Mouse (Mus musculus) lung, adult 2 months (tissue): ENCODE measurements around the gene Hdhd5. TPM values are rescaled to one million over a fixed set of nuclear protein-coding genes. Genes with fewer than 3 reads are reported as not detected.

Source experiments
- DNase-seq: peaks from one replicate; pipeline ENCODE4 v3.0.0; 2022
- H3K4me1 ChIP-seq: fragments of 200-500 bp; 2 replicates; pipeline ENCODE4 v1.6.1; 2011; ENCODE audit warnings: low read length; ENCODE audit not compliant: control insufficient read depth, insufficient read depth
- H3K4me3 ChIP-seq: fragments of 200-500 bp; replicated peaks from 2 replicates; pipeline ENCODE3; 2011; ENCODE audit warnings: low read depth, mild to moderate bottlenecking, control low read depth, low read length; ENCODE audit errors: extremely low read depth
- CTCF ChIP-seq: fragments of 200-500 bp; IDR thresholded peaks from 2 replicates; pipeline ENCODE4 v1.5.1; 2011; ENCODE audit warnings: mild to moderate bottlenecking, low read length, control low read depth; ENCODE audit not compliant: insufficient read depth
- POLR2A ChIP-seq: fragments of 200-500 bp; IDR thresholded peaks from 2 replicates; pipeline ENCODE4 v1.6.1; 2011; ENCODE audit warnings: low read depth, mild to moderate bottlenecking, control low read depth, low read length, borderline replicate concordance; ENCODE audit errors: extremely low read depth
- WGBS: fragments of 180-500 bp; shearing (Covaris S2); methylation state at CpG from one replicate; pipeline ENCODE4 v1.1.7; 2018; 5-methylcytosine and 5-hydroxymethylcytosine counted together
- polyA plus RNA-seq: library from polyadenylated mRNA; depleted of rRNA; stranded (reverse); fragments of >200 nt; gene quantifications from 2 replicates; pipeline ENCODE4 v1.2.3, GENCODE M21; 2012

The Hdhd5 gene
- polyA plus RNA-seq, 1 experiment, result 17.7 TPM

- 6% methylated on average over 16 of the region's 16 CpGs for WGBS
- peak overlapping the region; percentile 27 for H3K4me3 ChIP-seq
- DNase-seq, result peak; percentile 54
- TF ChIP-seq POLR2A (no peak), CTCF (peak; percentile 87)
- H3K4me1 ChIP-seq, result peaks cover 4% of the 10 kb centered on the region
These were observed 8.1 kb upstream of the Hdhd5 start for GRCm38 (mm10) chr6:120539132-120539759.

- H3K4me3 ChIP-seq, result no peak overlapping the region
- WGBS, result 81% methylated on average over 2 of the region's 2 CpGs
- peaks cover 7% of the 10 kb centered on the region for H3K4me1 ChIP-seq
- no peak for TF ChIP-seq POLR2A
- no peak for TF ChIP-seq CTCF
- no peak for DNase-seq
These were observed 5.2 kb upstream of the Hdhd5 start for GRCm38 (mm10) chr6:120536337-120536736.

- H3K4me3 ChIP-seq, result no peak overlapping the region
- TF ChIP-seq POLR2A (no peak), CTCF (no peak)
- no peak for DNase-seq
- WGBS, result 71% methylated on average over 1 of the region's 1 CpGs
- peaks cover 7% of the 10 kb centered on the region for H3K4me1 ChIP-seq
These were observed 1.5 kb upstream of the Hdhd5 start for GRCm38 (mm10) chr6:120532594-120532993.

- no peak for DNase-seq
- WGBS, result 50% methylated on average over 4 of the region's 4 CpGs
- TF ChIP-seq CTCF (no peak), POLR2A (no peak)
- H3K4me3 ChIP-seq, result no peak overlapping the region
- peaks cover 7% of the 10 kb centered on the region for H3K4me1 ChIP-seq
These were observed 2.0 kb downstream of the Hdhd5 start for GRCm38 (mm10) chr6:120529123-120529522.

GRCm38 (mm10) chr6:120524796-120525195 lies 6.3 kb downstream of the Hdhd5 start:
- TF ChIP-seq POLR2A (no peak), CTCF (no peak)
- DNase-seq, result no peak
- Histone ChIP-seq H3K4me3 (no peak overlapping the region), H3K4me1 (no peaks in the 10 kb centered on the region)
- 88% methylated on average over 5 of the region's 5 CpGs for WGBS

GRCm38 (mm10) chr6:120519647-120520046 lies 11.5 kb downstream of the Hdhd5 start:
- Histone ChIP-seq H3K4me3 (no peak overlapping the region), H3K4me1 (no peaks in the 10 kb centered on the region)
- no peak for DNase-seq
- TF ChIP-seq CTCF (no peak), POLR2A (no peak)
- WGBS, result 70% methylated on average over 5 of the region's 5 CpGs

GRCm38 (mm10) chr6:120517311-120517710 lies 13.8 kb downstream of the Hdhd5 start:
- Histone ChIP-seq H3K4me3 (no peak overlapping the region), H3K4me1 (no peaks in the 10 kb centered on the region)
- TF ChIP-seq POLR2A (no peak), CTCF (no peak)
- no peak for DNase-seq
- 84% methylated on average over 5 of the region's 5 CpGs for WGBS

GRCm38 (mm10) chr6:120516879-120517278 lies 14.2 kb downstream of the Hdhd5 start:
- DNase-seq, result no peak
- TF ChIP-seq CTCF (no peak), POLR2A (no peak)
- WGBS, result 73% methylated on average over 6 of the region's 6 CpGs
- Histone ChIP-seq H3K4me1 (no peaks in the 10 kb centered on the region), H3K4me3 (no peak overlapping the region)

- H3K4me1 ChIP-seq, result no peaks in the 10 kb centered on the region
- WGBS, result 81% methylated on average over 4 of the region's 4 CpGs
- no peak overlapping the region for H3K4me3 ChIP-seq
- DNase-seq, result no peak
- TF ChIP-seq CTCF (no peak), POLR2A (no peak)
These were observed 14.7 kb downstream of the Hdhd5 start for GRCm38 (mm10) chr6:120516422-120516821.

- no peak for DNase-seq
- H3K4me1 ChIP-seq, result no peaks in the 10 kb centered on the region
- H3K4me3 ChIP-seq, result no peak overlapping the region
- no peak for TF ChIP-seq POLR2A
- no peak for TF ChIP-seq CTCF
- WGBS, result 71% methylated on average over 6 of the region's 6 CpGs
These were observed 19.9 kb downstream of the Hdhd5 start for GRCm38 (mm10) chr6:120511212-120511611.
